In genomic region chr10:4626432-4626831, GRCm38 (mm10) we compare ENCODE assay signal across 10 mouse cellular contexts. TPM values are rescaled to one million over a fixed set of nuclear protein-coding genes. Genes with fewer than 3 reads are reported as not detected.
DNase-seq lines count a peak whose midpoint lies in the region; TF ChIP-seq lines count a peak whose summit lies in the region.
"Had no signal": no experiment of that assay in that cellular context is flagged by ENCODE, and none has a peak within 500 bp of the region (broad histone marks: within the 10 kb centered on the region; RNA-seq: fewer than 3 reads in every experiment).

No protein-coding gene starts in this region.

- H3K9me3 ChIP-seq in E14TG2a.4 (ENCODE audit: low read length) = no peaks in the 10 kb centered on the region
- no peaks in the 10 kb centered on the region for H3K9me3 ChIP-seq in limb, embryonic 10.5 days (replicated peaks)
- H3K9me3 ChIP-seq: heart, embryonic 12.5 days had no signal

- H3K4me1 ChIP-seq in E14TG2a.4 (replicated peaks; ENCODE audit: low read depth, low read length) = peaks cover 3% of the 10 kb centered on the region; the same call in 1 of the 2 replicates
- H3K4me1 ChIP-seq in limb, embryonic 10.5 days = no peaks in the 10 kb centered on the region
- H3K4me1 ChIP-seq: heart, embryonic 12.5 days had no signal

- no peak overlapping the region for H3K27ac ChIP-seq in limb, embryonic 10.5 days

- 85% methylated on average over 7 of the region's 7 CpGs for WGBS in limb, embryonic 10.5 days

- no peaks in the 10 kb centered on the region for H3K36me3 ChIP-seq in E14TG2a.4 (ENCODE audit: insufficient read depth, low read length)
- H3K36me3 ChIP-seq in limb, embryonic 10.5 days = no peaks in the 10 kb centered on the region
- H3K36me3 ChIP-seq: heart, embryonic 12.5 days had no signal

- H3K4me3 ChIP-seq in E14TG2a.4 (replicated peaks; ENCODE audit: low read length) = no peak overlapping the region
- H3K4me3 ChIP-seq in limb, embryonic 10.5 days = no peak overlapping the region
- H3K4me3 ChIP-seq: heart, embryonic 12.5 days had no signal

- peak; percentile 93 for TF ChIP-seq CTCF in E14TG2a.4 (conservative IDR thresholded peaks at IDR 0.05; ENCODE audit: low read length)

- DNase-seq in kidney, adult 18-20 months = peak; percentile 28
- no peak for DNase-seq in kidney, postnatal 14 days
- peak; percentile 59 for DNase-seq in 416B (ENCODE audit: low read depth)
- DNase-seq in limb, embryonic 10.5 days (ENCODE audit: low spot score) = peak; percentile 29
- no peak for DNase-seq in frontal cortex, postnatal 14 days (ENCODE audit: low spot score in 2 of 2)
- DNase-seq in gastrocnemius, adult 8-10 months (ENCODE audit: low spot score in 2 of 2) = no peak
- no peak for DNase-seq in layer of hippocampus, postnatal 25 days (ENCODE audit: extremely low spot score in 1 of 2, low spot score in 1 of 2)
- DNase-seq: right cerebral cortex, postnatal 14 days had no signal

- no peaks in the 10 kb centered on the region for H3K27me3 ChIP-seq in E14TG2a.4 (ENCODE audit: insufficient read depth, low read length)
- no peaks in the 10 kb centered on the region for H3K27me3 ChIP-seq in limb, embryonic 10.5 days (ENCODE audit: low read depth, poor library complexity, severe bottlenecking)
- H3K27me3 ChIP-seq: heart, embryonic 12.5 days had no signal

RNA-seq across cellular contexts. Expression of gene Esr1, which starts 15.0 kb away (rescaled TPM):
- 0.18 and 0.24 TPM in 2 replicates for polyA plus RNA-seq in limb, embryonic 10.5 days (2016; fragmentation: Nextera tagmentation; extraction: Ambion mirVana)
- total RNA-seq in gastrocnemius, adult 8-10 months (2022) = 10 to 100 TPM; 30.6 to 39.3 (median 33.9) TPM
- 1 to 10 TPM; 2.4 to 2.8 TPM for total RNA-seq in layer of hippocampus, postnatal 25 days (2021)

Comparison
In these comparisons a context has a peak if more than half of its experiments do, and no peak if none do; other contexts are left out.
1. DNase-seq: peak in kidney, adult 18-20 months (single experiment), 416B (single experiment) and limb, embryonic 10.5 days (single experiment); none in kidney, postnatal 14 days (single experiment), frontal cortex, postnatal 14 days (0 of 2), gastrocnemius, adult 8-10 months (0 of 2) and layer of hippocampus, postnatal 25 days (0 of 2).
2. RNA of gene Esr1, which starts 15.0 kb away (total RNA-seq): 30.6 to 39.3 TPM in gastrocnemius, adult 8-10 months; 2.4 to 2.8 TPM in layer of hippocampus, postnatal 25 days; every median in the first group is over 4 times any median in the second.